Mouse (Mus musculus): Measurements from ENCODE around the gene Gm11361.

Gene Gm11361

DNA sequence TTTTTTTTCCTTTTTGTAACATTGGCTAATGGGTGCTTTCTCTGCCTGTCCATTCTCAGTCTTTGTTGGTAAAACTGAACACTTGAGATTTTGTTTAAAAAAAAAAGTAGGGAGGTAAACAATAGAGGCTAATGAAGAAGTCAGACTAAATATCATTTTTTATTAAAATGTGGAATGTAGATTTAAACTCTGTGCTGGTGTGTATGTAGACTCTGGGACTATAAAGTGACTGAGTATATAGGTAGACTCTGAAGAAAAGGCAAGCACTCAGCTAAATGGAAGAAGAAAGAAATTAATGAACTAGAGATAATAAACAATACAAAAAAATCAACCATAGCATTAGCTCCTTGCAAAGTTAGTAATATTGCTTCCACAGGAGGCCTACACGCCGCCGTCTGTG lies at the start of gene Gm11361:
Gene Gm11361, plus strand, starts transcription at position 301 of the 400 bp plus-strand sequence.
- DNase-seq, result no peak

DNA sequence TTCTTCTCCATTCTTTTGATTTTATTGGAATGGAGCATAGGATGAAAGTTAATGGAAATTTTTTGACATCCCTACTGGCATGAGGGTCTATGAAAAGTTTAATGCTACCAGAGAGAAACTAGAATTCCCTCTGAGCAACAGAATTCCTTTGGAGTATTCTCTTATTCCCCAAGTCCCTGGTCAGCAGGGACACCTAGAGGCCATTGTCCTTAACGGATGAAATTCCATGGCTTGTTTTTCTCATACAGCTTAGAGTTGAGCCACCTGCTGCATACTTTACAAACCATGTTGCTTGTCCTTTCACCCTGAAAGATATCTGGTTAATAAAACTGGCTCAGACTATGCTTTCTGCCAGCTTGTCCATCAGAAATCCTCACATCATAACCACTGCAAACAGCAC lies 7.1 kb downstream of the Gm11361 start:
- peak; percentile 11 to 21 for DNase-seq

DNA sequence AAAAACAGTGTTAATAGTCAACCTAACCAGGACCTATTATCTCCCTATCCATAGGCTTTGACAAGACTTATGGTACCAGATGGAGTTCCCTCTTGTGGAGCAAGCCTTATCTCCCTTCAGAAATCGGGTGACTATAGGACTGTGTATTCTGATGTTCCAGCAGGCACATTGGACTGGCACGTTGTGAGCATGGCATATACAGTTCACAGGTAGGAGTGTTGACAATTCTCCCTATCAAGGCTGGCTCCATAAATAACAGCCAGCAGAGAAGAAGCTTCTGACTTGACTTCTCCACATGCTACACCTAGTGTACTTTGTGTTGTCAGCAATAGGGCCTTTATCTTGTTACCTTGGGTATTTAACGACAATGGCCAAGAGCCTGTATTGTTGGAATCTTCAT lies 30.0 kb downstream of the Gm11361 start:
- no peak for DNase-seq

DNA sequence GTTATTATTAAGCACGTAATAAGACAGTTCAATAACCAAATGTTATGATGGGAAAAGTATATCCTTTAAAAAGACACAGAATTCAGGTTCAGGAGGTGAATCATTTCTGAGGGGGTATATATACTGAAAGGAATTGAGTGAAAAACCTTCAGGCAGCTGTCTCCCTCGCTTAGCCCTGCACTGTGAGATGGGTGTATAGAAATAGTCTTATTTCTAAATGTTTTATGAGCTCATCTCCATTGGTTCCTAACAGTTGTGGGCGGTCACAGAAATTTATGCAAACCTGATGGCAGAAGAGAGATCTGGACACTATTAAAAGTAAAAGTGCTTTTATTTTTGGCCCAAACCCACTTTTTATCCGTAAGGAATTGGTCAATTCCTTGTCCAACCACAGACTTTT lies 36.9 kb downstream of the Gm11361 start:
- no peak for DNase-seq

DNA sequence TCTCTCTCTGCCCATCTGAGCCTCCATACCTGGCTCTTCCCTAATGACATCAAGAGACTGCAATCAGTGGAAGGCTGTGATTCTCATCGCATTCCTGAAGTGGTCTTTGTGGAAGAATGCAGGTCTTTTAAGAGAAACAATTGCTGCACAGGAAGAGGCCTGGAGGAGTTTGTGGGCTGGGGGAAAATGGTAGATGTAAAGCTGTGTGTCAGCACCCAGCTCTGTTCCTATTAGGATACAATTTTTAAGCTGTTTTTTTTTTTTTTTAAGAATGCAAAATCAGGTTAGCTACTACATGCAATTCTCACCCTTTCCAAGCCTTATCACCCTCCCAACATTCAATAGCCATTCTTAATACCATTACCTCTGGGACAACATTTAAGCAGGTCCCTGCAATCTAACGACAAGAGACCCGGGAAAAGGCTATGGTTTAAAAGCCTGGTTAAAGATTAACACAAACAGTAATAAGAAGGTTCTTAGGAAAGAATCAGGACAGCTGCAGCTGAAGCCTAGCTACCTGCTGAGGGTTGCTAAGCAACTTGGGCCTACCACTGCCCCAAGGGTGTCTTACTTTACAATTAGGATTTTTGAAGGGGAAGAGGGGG lies 37.5 kb downstream of the Gm11361 start:
- peak in 1 of 2 experiments; percentile 24 for DNase-seq

DNA sequence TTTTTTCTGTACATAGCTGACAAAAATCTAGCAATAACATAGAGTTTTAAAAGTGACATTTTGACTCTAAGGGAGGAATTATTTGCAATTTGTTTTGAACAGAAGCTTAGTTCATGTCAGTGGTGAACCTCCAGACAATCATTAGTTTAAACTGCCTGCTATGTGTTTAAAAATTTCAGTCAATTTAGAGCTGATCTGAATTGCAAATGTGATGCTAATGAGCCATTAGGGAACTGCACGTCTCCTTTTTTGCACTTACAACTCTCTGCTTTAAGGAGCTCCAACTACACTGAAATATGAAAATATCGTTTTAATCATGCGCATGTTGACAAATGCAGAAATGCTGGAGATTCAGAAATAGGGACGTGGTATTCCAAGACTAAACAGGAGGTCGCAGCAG lies 38.2 kb downstream of the Gm11361 start:
- DNase-seq, result no peak

DNA sequence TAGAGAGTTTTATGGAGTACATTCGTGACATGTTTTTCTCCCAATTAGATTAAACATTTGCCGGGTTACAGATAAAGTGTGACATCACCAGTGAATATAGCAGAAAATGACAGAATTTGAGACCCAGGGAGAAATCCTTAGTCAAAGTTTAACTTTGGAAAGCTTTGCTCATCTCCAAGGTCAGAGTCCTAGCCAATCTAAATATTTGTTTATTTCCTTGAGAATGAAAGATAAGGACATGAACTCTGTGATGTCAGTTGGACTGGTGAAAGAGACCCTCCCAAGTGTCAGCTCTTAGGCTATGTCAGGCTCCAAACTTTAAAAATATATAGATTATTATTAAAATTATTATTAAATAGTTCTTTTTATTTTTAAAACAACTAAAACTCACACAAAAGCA lies 39.8 kb downstream of the Gm11361 start:
- DNase-seq, result no peak

DNA sequence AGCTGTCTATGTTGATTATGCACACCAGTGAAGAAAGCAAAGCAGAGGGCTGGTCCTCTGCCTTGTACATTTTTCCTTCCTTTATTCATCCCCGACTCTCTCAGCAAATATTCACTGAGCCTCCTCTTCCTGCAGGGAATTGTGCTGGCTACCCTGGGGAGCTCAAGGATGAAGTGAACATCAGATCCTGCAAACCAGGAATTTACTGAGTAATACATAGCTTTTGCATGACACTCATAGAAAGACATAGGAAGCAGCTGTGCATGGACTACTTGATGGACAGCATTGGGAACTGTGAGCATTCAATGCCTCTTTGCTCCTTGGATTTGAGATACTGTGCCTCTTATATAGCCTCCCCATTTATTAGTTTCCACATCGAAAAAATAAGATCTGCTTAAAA lies 40.2 kb downstream of the Gm11361 start:
- no peak for DNase-seq
